Mouse (Mus musculus) c-Kit-negative CD71-positive TER-119-positive erythroid progenitor cells, embryonic 14.5 days (primary cell): ENCODE results near the gene Sptb.

ENCODE experiments used
- DNase-seq: peaks from one replicate; pipeline ENCODE4 v3.0.0-alpha.2; 2013; ENCODE audit warnings: low read depth, low spot score

Gene Sptb

GRCm38 (mm10) chr12:76673794-76674222, 36.5 kb downstream of the Sptb start:
- DNase-seq, result peak; percentile 88

DNA sequence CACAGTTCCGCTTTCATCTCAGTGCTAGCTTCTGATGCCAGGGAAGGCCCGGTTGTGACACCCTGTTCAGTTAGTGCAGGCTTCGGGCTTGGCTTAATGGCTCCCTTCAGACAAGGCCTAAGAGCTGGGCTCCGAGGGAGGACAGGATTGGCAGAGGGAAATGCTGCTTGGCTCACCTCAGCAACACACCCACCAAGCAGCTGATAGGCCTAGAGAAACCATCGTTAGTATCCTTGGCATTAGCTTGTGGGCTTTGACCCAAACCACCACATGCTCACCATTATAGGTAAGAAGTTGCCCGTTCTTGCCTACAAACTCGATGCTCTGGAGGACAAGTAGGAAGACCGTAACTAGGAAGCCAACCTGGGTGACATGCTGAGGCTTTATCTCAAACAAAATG, 38.3 kb downstream of the Sptb start:
- DNase-seq, result peak; percentile 52

GRCm38 (mm10) chr12:76670533-76671086, 39.7 kb downstream of the Sptb start:
- peak; percentile 91 for DNase-seq

DNA sequence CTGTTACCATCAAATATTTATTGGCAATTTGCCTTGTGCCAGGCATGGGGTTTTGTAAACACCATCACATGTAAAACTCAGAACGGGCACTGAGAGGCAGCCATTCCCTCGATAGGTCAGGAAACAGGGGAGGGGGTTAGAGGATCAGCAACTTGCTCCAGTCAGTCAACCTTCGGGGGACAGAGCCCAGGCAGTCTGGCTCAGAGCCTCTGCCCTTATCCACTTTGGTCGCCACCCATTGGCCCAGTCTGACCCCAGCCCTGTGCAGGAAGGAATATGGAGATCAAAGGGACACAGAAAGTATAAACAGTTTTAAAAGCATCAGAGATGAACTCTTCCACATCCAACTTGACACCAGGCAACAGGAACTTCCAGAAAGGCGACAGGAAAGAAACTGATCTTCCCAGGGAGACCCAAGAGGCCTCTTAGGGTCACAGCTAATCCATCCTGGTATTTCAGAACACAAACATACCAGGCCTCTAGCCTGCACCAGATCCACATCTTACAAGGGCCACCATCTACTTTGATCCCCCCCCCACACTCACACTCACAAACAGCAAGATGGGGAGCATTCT, 40.3 kb downstream of the Sptb start:
- no peak for DNase-seq

DNA sequence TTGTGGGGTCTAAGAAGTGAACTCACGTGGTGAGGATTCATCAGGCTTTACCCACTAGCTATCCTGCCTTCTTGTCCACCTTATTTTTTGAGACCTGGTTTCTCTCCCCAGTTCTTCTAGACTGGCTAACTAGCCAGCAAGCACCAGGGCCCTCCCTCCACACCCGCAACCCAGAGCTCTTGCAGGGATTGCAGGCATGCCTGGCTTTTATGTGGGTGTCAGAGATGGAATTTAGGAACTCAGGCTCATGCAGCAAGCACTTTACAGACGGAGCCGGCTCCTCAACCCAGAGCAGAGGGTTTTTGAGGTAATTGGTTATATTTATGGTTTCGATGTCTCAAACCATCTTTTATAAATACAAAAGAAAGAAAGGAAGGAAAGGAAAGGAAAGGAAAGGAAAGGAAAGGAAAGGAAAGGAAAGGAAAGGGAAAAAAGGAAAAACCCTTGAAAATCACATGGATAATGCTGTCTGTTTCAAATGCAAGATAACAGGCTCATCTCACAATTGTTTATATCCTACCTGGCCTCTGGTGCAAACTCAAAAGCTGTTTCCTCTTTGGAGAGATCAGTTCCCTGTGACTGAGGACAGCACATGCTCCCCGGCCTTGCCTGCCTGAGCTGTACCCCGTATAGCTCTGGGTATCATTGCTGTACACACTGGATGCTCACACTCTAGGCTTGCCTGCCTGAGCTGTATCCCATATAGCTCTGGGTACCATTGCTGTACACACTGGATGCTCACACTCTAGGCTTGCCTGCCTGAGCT, 41.5 kb downstream of the Sptb start:
- no peak for DNase-seq

- no peak for DNase-seq
Measured at GRCm38 (mm10) chr12:76651788-76652345, 58.5 kb downstream of the Sptb start.

DNA sequence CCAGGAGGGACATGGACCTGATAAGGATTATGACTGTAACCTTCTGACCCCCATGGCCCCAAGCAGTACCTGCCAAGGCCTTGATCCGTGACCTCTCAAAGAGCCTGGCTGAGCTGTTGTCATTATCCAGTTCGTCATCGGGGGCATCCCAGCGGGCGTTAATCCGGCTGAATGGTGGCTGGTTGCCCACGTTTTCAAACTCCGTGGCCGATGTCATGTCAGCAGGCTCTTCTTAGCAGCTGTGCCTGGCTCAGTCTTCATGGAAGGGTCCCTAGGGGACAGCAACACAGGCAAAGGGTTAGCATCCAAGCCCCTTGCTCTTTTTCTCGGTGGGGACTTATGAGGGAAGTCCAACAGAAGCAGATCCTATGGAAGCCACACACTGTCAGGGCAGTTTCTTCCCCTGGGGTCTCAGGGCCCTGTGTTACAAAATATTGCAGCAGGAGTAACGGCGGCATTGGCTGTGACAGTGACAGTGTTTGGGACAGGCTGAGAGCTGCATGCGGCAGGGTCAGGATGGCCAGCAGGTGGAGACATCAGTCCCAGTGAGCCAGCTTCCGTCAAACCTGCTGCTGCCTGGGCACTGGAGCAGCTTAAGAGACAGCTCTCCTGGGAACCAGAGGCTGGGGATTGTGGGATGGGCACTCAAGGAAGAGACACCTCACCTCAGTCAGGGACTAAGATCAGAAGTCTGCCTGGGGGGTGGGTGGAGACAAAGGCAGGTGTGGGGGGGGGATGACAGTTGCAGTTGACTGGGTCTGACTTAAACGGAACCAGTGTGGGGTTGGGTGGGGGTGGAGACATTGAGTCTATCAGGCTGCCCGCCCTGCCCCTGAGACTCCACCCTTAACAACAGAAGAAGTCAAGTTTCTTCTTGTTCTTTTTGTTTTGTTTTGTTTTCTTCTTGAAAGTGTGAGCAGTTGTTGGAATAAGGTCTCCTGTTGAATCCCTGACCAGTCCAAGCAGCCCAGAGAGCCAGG, 60.3 kb downstream of the Sptb start:
- no peak for DNase-seq

DNA sequence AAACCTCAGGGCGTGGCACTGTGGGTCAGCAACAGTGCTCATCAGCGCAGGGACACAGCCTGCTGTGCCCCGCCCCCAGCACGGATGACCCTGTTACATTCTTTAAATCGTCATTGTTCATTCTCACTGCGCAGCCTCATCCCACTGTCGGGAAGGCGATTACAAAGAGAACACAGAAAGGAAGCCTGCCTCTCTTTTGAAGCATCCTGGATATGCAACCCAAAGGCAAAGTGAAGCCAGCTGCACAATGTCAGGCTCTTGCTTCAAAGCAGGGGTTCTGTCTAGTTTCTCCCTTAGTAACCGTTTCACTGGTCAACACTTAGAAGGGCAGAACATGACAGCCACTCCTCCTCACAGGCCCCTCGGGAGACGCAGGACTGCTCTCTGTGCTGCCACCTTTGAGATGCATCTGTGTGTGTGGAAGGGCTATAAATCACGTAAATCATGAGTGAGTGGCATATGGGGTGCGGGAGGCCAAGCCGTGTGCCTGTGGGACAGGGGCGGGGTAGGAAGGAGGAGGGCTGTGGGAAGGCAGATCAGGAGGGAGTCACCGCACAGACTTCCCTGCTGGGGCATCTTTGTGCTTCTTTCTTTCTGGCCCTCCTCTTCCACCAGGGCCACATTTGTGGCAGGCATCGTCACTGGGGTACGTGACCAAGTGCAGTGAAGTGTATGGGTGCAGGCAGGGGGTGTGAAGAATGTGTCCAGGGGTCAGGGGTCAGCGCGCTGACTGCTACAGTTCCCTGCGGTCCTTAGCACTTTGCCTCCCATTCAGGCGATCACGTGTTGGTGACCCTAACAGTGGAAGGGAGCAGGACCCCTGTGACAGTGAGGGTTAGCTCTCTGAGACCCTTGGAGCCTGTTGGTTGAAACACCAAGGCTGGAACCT, 64.9 kb downstream of the Sptb start:
- no peak for DNase-seq

- no peak for DNase-seq
Measured at GRCm38 (mm10) chr12:76643679-76644078, 66.7 kb downstream of the Sptb start.

- DNase-seq, result no peak
Measured at GRCm38 (mm10) chr12:76642616-76643015, 67.7 kb downstream of the Sptb start.

GRCm38 (mm10) chr12:76640620-76641019, 69.7 kb downstream of the Sptb start:
- no peak for DNase-seq

DNA sequence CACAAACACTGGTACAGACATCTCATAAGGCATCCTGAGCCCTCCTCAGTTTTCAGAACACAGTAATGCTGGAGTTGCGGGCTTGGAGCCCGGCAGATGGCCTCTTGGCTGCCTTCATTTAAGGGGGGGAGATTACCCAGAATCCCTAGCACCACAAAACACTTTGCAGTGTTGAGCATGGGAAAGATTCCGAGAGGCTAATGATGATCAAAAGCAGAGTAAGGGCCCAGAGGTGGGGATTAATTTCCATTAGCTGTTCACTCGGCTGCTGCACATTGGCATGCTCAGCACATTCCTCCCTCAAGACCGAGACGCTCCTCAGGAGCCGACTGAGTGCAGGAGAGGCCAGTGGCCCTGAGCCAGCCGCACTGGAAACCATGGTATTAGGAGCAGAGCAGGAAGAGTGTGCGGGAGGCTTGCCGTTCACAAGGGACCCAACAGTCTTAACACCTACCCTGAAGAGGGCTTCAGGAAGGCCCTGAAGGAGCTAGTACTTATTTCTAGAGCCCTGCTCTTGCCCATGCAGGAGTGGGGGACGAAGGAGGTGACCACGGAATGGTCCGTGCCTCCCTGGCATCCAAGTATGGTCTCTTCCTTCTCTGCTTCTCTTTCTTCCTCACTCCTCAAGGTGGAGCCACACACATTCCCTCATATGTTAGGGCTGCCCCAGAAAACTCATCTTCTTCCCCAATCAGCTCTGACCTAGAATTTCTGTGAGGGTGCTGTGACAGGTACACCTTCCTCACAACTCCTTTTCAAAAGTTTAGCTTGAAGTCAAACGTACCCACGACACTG, 75.3 kb downstream of the Sptb start:
- DNase-seq, result no peak

DNA sequence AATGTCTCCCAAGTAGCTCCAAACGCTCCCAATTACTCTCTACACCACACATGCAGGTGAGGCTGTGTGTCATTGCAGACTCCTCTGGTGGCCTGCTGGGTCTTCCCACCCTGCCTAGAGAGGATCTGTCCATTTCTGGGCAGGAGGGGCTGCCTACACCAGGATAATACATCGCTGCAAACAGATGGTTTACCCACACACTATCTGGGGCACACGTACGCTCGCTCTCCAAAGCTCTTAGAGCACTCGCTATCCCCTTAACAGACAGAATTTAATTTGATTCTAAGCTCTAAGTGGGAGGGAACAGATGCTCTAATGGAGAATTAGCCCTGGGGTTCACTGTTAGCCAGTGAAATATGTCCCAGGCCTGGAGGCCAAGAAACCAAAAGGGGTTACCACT, 87.0 kb downstream of the Sptb start:
- no peak for DNase-seq

- no peak for DNase-seq
Measured at GRCm38 (mm10) chr12:76619847-76620246, 90.5 kb downstream of the Sptb start.

GRCm38 (mm10) chr12:76618175-76618574, 92.2 kb downstream of the Sptb start:
- no peak for DNase-seq

- no peak for DNase-seq
Measured at GRCm38 (mm10) chr12:76615580-76615937, 94.8 kb downstream of the Sptb start.

DNA sequence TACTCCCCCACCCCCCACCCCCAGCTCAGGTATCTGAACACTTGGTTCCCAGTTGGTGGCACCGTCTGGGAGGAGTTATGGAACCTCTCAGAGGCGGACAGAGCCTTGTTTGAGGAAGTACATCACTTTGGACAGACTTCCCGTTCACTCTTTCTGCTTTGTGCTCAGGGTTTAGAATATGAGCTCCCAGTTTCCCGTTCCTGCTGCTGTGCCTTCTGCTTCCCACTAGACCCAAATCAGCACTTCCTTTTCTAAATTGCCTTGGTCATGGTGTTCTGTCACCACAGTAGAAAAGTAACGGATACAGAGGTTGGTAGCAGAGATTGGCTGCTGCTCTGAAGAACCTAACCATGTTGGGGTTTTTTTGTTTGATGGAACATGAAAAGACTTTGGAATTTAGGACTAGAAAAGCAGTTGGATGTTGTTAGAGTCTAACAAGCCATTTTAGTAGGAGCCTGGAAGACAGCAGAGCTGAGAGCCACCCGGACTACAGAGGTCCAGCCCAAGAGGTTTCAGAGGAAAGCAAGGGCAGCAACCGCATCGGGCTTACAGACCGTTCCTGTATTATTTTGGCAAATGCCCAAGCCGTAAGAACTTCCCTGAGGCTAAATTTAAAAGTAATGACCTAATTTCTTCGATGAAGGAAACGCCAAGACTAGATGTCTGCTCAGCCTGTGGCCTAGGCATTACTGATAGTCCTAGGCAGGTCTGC, 95.3 kb downstream of the Sptb start:
- DNase-seq, result no peak

DNA sequence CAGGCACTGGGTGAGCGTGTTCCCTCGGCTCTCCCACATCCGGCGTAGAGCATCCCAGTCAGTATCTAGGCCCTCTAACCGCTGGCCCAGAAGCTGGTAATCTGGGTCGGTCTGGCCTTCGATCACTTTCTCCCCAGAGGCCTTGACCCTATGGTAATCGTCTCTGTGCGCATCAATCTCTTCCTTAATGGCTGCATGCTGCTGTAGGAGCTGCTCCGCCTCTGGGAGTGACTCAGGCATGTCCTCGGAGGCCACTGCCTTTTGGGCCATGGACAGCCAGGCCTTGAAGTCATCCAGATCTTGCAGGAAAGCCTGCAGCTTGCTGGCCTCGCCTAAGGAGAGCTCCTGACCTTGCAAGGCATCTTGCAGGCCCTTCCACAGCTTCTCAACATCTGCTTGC, 97.7 kb downstream of the Sptb start:
- DNase-seq, result no peak

- no peak for DNase-seq
Measured at GRCm38 (mm10) chr12:76608997-76609565, 101.3 kb downstream of the Sptb start.
